Mouse (Mus musculus): ENCODE data around the gene Emc10. TPM values are rescaled to one million over a fixed set of nuclear protein-coding genes. Genes with fewer than 3 reads are reported as not detected.

The Emc10 gene
- polyA plus RNA-seq, 1 experiment = 122 TPM

DNA sequence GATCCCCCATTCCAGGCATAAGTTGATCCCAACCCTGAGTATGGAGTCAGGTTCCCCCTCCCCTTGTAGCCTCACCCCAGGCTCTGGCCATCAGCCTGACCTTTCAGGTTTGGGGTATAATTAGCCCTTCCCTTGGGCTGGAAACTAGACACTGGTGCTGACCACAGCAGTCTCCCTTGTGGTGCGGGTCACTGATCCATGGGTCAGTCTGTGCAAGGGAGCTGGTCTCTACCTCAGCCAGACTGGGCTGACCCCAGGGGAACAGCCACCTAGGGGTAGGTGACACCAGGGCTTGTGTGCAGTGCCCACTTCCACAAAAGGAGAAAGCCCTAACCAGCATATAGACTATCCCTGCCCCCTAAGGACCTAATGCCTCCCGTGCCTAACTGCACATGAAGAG lies 26.7 kb upstream of the Emc10 start:
- no peak overlapping the region for H3K4me3 ChIP-seq (ENCODE audit: control insufficient read depth, low read depth, low read length)
- no peaks in the 10 kb centered on the region for H3K27me3 ChIP-seq (ENCODE audit: control insufficient read depth, insufficient read depth, low read length)
- H3K4me1 ChIP-seq (ENCODE audit: control insufficient read depth, insufficient read depth, low read length) = peaks cover 20% of the 10 kb centered on the region
- H3K27ac ChIP-seq (ENCODE audit: control insufficient read depth, insufficient read depth, low read depth, low read length) = no peak overlapping the region
- TF ChIP-seq CTCF (IDR thresholded peaks at IDR 0.05; ENCODE audit: control insufficient read depth, insufficient read depth, insufficient replicate concordance, low read depth, low read length) (no peak), POLR2A (IDR thresholded peaks at IDR 0.05; ENCODE audit: control insufficient read depth, low read depth, low read length) (no peak)
- no peaks in the 10 kb centered on the region for H3K36me3 ChIP-seq (ENCODE audit: control insufficient read depth, insufficient read depth, low read length)

DNA sequence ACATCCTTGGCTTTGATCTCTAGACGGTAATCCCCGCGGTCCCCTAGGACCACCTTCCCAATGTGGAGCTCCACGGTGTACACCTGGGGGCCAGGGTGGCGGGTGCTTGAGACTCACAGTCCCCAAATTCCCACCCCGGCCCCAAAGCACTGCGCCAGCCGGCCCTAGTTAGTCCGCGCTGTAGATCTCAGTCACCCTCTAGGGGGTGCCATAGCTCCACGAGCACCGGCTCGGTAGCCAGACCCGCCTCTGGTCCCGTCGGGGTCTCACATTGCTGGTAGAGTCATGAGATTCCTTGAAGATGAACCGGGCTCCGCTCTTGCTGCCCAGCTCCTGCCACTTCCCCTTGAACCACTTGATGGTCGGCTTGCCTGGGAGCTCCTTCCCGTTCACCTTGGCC lies 25.4 kb upstream of the Emc10 start:
- TF ChIP-seq CTCF (IDR thresholded peaks at IDR 0.05; ENCODE audit: control insufficient read depth, insufficient read depth, insufficient replicate concordance, low read depth, low read length) (peak; percentile 49; the same call in 1 of the 2 replicates), POLR2A (IDR thresholded peaks at IDR 0.05; ENCODE audit: control insufficient read depth, low read depth, low read length) (no peak)
- no peak overlapping the region for H3K27ac ChIP-seq (ENCODE audit: control insufficient read depth, insufficient read depth, low read depth, low read length)
- peaks cover 9% of the 10 kb centered on the region for H3K4me1 ChIP-seq (ENCODE audit: control insufficient read depth, insufficient read depth, low read length)
- H3K27me3 ChIP-seq (ENCODE audit: control insufficient read depth, insufficient read depth, low read length) = no peaks in the 10 kb centered on the region
- H3K4me3 ChIP-seq (ENCODE audit: control insufficient read depth, low read depth, low read length) = no peak overlapping the region
- no peaks in the 10 kb centered on the region for H3K36me3 ChIP-seq (ENCODE audit: control insufficient read depth, insufficient read depth, low read length)

DNA sequence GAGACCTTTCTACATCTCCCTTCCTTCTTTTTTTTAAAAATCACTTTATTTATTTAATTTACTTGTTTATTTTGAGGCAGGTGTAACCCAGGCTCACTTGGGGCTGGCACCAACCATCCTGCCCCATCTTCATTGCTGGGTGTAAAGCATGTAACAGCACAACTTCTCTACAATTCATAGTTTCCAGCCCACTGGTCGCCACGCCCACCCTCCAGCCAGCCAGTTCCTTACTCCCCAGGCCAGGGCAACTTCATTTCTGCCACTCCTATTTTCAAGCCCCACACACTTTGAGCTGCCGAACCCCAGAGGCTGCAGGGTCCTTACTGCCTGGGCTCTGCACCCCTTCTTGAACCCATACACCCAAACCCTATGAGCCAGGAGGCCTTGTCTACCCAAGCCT lies 24.7 kb upstream of the Emc10 start:
- no peaks in the 10 kb centered on the region for H3K27me3 ChIP-seq (ENCODE audit: control insufficient read depth, insufficient read depth, low read length)
- H3K4me3 ChIP-seq (ENCODE audit: control insufficient read depth, low read depth, low read length) = no peak overlapping the region
- TF ChIP-seq CTCF (IDR thresholded peaks at IDR 0.05; ENCODE audit: control insufficient read depth, insufficient read depth, insufficient replicate concordance, low read depth, low read length) (no peak), POLR2A (IDR thresholded peaks at IDR 0.05; ENCODE audit: control insufficient read depth, low read depth, low read length) (no peak)

DNA sequence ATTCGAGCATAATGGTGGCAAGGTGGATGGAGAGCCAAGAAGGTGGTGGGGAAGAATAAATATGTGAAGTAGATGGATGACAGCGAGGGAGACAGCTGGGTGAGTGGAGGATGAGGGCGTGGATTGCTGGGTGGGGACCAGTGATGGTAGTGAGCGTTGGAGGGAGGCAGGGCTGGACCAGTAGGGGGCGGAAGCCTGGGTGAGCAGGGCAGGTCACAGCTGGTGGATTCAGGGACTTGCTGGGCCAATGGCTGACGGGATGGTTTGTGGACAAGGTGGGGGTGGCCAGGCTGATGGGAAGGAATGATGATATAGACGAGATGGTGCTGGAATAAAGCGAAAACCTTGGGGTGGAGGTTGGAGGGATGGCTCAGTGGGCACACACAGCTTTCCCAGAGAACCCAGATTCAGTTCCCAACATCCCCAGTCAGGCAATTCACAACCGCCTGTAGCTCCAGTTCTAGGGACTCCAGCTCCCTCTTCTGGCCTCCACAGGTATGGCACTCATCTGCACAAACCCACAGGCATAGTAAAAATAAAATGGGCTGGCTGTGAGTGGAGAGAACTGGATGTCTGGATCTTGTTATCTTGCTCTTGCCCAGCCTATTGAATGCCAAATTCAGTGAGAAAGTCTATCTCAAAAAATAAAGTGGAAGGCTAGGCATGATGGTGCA lies 23.0 kb upstream of the Emc10 start:
- Histone ChIP-seq H3K27ac (ENCODE audit: control insufficient read depth, insufficient read depth, low read depth, low read length) (no peak overlapping the region), H3K27me3 (ENCODE audit: control insufficient read depth, insufficient read depth, low read length) (no peaks in the 10 kb centered on the region), H3K4me1 (ENCODE audit: control insufficient read depth, insufficient read depth, low read length) (peaks cover 5% of the 10 kb centered on the region; the same call in 1 of the 2 replicates), H3K36me3 (ENCODE audit: control insufficient read depth, insufficient read depth, low read length) (no peaks in the 10 kb centered on the region), H3K4me3 (ENCODE audit: control insufficient read depth, low read depth, low read length) (no peak overlapping the region)
- peak; percentile 59; the same call in 1 of the 2 replicates for TF ChIP-seq CTCF (IDR thresholded peaks at IDR 0.05; ENCODE audit: control insufficient read depth, insufficient read depth, insufficient replicate concordance, low read depth, low read length)
- TF ChIP-seq POLR2A (IDR thresholded peaks at IDR 0.05; ENCODE audit: control insufficient read depth, low read depth, low read length) = no peak

More for the DNA sequence above, 24.7 kb upstream of the Emc10 start:
- Histone ChIP-seq H3K4me1 (ENCODE audit: control insufficient read depth, insufficient read depth, low read length) (peaks cover 9% of the 10 kb centered on the region), H3K36me3 (ENCODE audit: control insufficient read depth, insufficient read depth, low read length) (no peaks in the 10 kb centered on the region), H3K27ac (ENCODE audit: control insufficient read depth, insufficient read depth, low read depth, low read length) (no peak overlapping the region)

DNA sequence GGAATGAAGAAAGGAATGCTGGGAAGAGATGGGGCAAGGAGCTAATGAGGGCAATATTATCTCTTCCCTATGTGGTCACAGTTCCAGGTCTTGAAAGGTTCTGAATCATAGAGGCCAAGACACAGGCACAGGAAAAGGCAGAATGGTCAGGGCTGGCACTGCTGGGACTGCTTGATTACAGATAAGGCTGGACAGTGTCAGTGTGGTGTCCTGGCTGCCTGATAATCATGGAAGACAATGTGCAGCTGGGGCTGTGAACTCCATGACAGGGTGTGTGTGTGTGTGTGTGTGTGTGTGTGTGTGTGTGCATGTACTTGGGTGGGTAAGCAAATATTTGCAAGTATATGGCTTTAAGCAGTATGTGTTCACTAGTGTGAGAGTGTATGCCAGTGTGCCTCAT lies 11.2 kb upstream of the Emc10 start:
- TF ChIP-seq POLR2A (IDR thresholded peaks at IDR 0.05; ENCODE audit: control insufficient read depth, low read depth, low read length) (no peak), CTCF (IDR thresholded peaks at IDR 0.05; ENCODE audit: control insufficient read depth, insufficient read depth, insufficient replicate concordance, low read depth, low read length) (no peak)
- Histone ChIP-seq H3K4me3 (ENCODE audit: control insufficient read depth, low read depth, low read length) (no peak overlapping the region), H3K36me3 (ENCODE audit: control insufficient read depth, insufficient read depth, low read length) (no peaks in the 10 kb centered on the region), H3K27me3 (ENCODE audit: control insufficient read depth, insufficient read depth, low read length) (no peaks in the 10 kb centered on the region), H3K27ac (ENCODE audit: control insufficient read depth, insufficient read depth, low read depth, low read length) (no peak overlapping the region), H3K4me1 (ENCODE audit: control insufficient read depth, insufficient read depth, low read length) (no peaks in the 10 kb centered on the region)

DNA sequence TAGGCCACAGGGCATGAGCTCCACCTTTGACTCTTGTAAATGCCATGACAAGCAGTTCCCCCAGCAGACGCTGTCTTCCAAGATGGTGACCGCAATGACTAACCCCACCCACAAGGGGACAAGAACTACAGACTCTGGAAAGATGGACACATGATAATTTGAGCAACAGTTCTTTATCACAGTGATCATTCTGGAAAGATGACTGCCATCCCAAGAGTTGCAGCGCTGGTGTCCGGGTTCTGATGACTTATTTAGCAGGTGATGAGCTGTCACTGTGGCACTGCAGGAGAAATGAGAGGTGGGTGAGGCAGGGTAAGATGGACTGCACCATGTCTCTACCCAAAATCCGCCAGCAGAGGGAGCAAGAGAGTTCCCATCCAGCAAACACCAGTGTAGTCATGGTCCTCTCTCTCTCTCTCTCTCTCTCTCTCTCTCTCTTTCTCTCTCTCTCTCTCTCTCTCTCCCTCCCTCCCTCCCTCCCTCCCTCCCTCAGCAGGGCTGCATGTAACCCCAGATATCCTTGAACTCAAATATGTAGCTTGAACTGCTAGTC lies 5.3 kb upstream of the Emc10 start:
- Histone ChIP-seq H3K36me3 (ENCODE audit: control insufficient read depth, insufficient read depth, low read length) (no peaks in the 10 kb centered on the region), H3K27me3 (ENCODE audit: control insufficient read depth, insufficient read depth, low read length) (no peaks in the 10 kb centered on the region), H3K4me3 (ENCODE audit: control insufficient read depth, low read depth, low read length) (no peak overlapping the region), H3K4me1 (ENCODE audit: control insufficient read depth, insufficient read depth, low read length) (peaks cover 13% of the 10 kb centered on the region), H3K27ac (ENCODE audit: control insufficient read depth, insufficient read depth, low read depth, low read length) (no peak overlapping the region)
- TF ChIP-seq POLR2A (IDR thresholded peaks at IDR 0.05; ENCODE audit: control insufficient read depth, low read depth, low read length) (no peak), CTCF (IDR thresholded peaks at IDR 0.05; ENCODE audit: control insufficient read depth, insufficient read depth, insufficient replicate concordance, low read depth, low read length) (peak; percentile 59; the same call in 1 of the 2 replicates)

DNA sequence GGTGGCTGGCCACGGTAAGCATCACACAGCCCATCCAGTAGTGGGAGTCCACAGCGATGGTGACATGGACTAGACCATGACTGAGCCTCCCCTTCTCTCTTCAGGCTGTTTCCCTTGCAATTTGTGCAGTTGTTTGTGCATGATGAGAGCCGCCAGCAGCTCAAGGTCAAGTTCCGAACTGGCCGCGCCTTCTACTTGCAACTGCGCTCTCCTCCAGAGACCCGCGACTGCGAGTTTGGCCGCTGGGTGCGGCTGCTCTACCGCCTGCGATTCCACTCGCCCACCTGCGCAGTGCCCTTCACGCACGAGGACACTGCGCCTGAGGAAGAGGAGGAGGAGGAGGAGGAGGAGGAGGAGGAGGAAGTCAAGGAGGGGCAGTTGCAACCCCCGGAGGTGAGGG lies 3.7 kb upstream of the Emc10 start:
- TF ChIP-seq POLR2A (IDR thresholded peaks at IDR 0.05; ENCODE audit: control insufficient read depth, low read depth, low read length) (peak; percentile 38; the same call in 1 of the 2 replicates), CTCF (IDR thresholded peaks at IDR 0.05; ENCODE audit: control insufficient read depth, insufficient read depth, insufficient replicate concordance, low read depth, low read length) (no peak)
- Histone ChIP-seq H3K36me3 (ENCODE audit: control insufficient read depth, insufficient read depth, low read length) (no peaks in the 10 kb centered on the region), H3K27me3 (ENCODE audit: control insufficient read depth, insufficient read depth, low read length) (no peaks in the 10 kb centered on the region), H3K4me3 (ENCODE audit: control insufficient read depth, low read depth, low read length) (peak overlapping the region; percentile 30), H3K27ac (ENCODE audit: control insufficient read depth, insufficient read depth, low read depth, low read length) (no peak overlapping the region), H3K4me1 (ENCODE audit: control insufficient read depth, insufficient read depth, low read length) (peaks cover 13% of the 10 kb centered on the region)
